Mouse (Mus musculus): ENCODE measurements around the gene Sh3gl2. TPM values are rescaled to one million over a fixed set of nuclear protein-coding genes. Genes with fewer than 3 reads are reported as not detected.
A peak's percentile ranks its signal among the peaks of the same experiment; 100 is the strongest.

Gene Sh3gl2
- polyA plus RNA-seq, 1 experiment from 2014 or later: 17.5 TPM

DNA sequence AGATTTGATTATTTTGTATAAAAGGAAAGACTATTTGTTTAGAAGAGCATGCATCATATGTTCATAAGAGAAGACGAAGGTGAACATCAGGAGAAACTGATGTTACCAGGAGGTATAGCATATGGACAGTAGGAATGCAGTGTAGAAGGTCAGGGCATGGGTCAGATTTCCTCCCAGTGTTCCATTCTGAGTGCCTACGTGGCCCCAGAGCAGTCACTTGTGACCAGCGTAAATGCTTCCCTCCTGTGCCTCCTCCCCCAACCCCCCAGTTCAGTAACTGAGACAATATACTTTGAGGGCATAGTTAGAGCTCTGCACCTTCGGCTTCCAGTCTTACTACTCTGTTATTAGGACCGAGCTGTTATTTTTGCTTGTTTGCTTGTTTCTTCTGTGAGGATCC, 17.8 kb downstream of the Sh3gl2 start:
- no peak overlapping the region for H3K4me3 ChIP-seq (ENCODE audit: low read depth, low read length)
- H3K27ac ChIP-seq (ENCODE audit: low read depth): no peak overlapping the region
- H3K9ac ChIP-seq (ENCODE audit: low read length): no peak overlapping the region
- no peak overlapping the region for H3K4me2 ChIP-seq (ENCODE audit: low read length)
- 74% methylated on average over 5 of the region's 5 CpGs for WGBS
- no peaks in the 10 kb centered on the region for H3K36me3 ChIP-seq (ENCODE audit: control insufficient read depth, insufficient read depth, low read length)
- H3K27me3 ChIP-seq (replicated peaks; ENCODE audit: control insufficient read depth, insufficient read depth, low read length): no peaks in the 10 kb centered on the region
- ATAC-seq (replicated peaks; ENCODE audit: low FRiP score, low TSS enrichment, low read depth): no peak
- peak; percentile 37 for DNase-seq (ENCODE audit: low spot score)
- H3K4me1 ChIP-seq (replicated peaks; ENCODE audit: control insufficient read depth, insufficient read depth, low read length): 0 out of 2 replicates have a peak, but pooled peaks cover 3% of the 10 kb centered on the region
- H3K9me3 ChIP-seq (ENCODE audit: control insufficient read depth, low read length): no peaks in the 10 kb centered on the region

DNA sequence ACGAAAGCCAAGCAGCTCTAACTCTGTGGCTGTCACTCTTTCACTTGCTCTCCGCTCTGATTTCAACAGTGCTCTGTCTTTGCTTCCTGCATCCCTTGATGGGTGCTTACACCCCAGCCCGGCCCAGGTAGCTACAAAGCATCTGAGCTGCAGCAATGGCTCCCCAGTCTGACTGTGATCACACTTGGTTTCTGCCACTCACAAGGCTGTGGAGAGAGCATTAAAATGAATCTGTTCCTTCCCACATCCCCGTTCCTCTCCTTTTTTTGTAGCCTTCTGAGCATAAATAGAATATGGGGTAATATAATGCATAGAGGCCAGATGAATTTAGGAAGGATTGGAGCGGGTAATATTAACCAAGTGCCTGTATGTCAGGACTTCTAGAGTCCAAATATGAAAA, 21.8 kb downstream of the Sh3gl2 start:
- ATAC-seq (replicated peaks; ENCODE audit: low FRiP score, low TSS enrichment, low read depth) (no peak), DNase-seq (ENCODE audit: low spot score) (peak; percentile 31)
- no peak overlapping the region for H3K4me3 ChIP-seq (ENCODE audit: low read depth, low read length)
- no peaks in the 10 kb centered on the region for H3K9me3 ChIP-seq (ENCODE audit: control insufficient read depth, low read length)
- no peaks in the 10 kb centered on the region for H3K36me3 ChIP-seq (ENCODE audit: control insufficient read depth, insufficient read depth, low read length)
- H3K27ac ChIP-seq (ENCODE audit: low read depth): no peak overlapping the region
- no peak overlapping the region for H3K4me2 ChIP-seq (ENCODE audit: low read length)
- no peaks in the 10 kb centered on the region for H3K27me3 ChIP-seq (replicated peaks; ENCODE audit: control insufficient read depth, insufficient read depth, low read length)
- H3K9ac ChIP-seq (ENCODE audit: low read length): no peak overlapping the region
- 0 out of 2 replicates have a peak, but pooled peaks cover 9% of the 10 kb centered on the region for H3K4me1 ChIP-seq (replicated peaks; ENCODE audit: control insufficient read depth, insufficient read depth, low read length)
- WGBS: 87% methylated on average over 5 of the region's 5 CpGs

DNA sequence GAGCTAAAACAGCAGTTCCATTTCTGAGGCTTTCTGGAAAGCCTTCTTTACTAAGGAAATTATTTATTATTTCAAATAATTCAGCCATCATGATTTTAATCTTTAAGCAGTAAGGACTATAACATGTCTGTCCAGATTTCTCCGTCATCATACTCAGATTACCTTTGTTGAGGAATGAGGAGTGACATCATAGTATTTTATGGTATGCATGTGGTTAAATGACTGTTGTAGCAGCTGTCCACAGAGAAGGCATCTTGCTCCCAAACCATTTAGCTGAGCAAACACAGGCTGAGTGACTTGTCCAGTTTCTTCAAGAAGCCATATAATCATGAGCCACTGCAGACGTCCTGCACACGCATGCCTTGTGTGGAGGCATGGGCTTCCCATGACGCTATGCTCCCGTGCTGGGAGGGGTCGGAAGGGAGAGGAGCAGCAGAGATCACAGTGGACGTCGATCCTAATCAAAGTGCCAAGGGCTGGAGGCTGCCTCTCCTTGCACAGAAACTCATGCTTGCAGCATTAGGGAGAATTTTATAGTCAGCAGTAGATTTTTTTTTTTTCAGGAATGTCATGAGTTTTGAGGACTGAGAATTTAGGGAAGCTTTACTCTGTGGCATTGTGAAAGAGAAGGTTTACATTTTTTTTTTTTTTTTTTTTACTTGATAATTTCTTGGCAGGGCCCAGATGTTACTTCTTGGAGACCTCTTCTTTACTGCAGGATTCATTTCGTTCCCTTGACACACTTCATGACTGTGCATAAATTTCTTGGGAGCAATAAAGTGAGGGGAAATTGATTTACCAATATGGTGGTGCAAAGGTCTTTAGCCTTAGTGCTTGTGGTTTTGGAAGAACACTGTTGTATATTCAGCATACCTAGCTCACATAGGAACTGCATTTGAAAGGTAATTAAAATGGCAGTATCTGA, 23.0 kb downstream of the Sh3gl2 start:
- Histone ChIP-seq H3K9me3 (ENCODE audit: control insufficient read depth, low read length) (no peaks in the 10 kb centered on the region), H3K27me3 (replicated peaks; ENCODE audit: control insufficient read depth, insufficient read depth, low read length) (no peaks in the 10 kb centered on the region), H3K36me3 (ENCODE audit: control insufficient read depth, insufficient read depth, low read length) (no peaks in the 10 kb centered on the region), H3K4me2 (ENCODE audit: low read length) (no peak overlapping the region), H3K9ac (ENCODE audit: low read length) (no peak overlapping the region), H3K27ac (ENCODE audit: low read depth) (no peak overlapping the region), H3K4me1 (replicated peaks; ENCODE audit: control insufficient read depth, insufficient read depth, low read length) (peaks cover 9% of the 10 kb centered on the region; the same call in 1 of the 2 replicates), H3K4me3 (ENCODE audit: low read depth, low read length) (no peak overlapping the region)
- DNase-seq (ENCODE audit: low spot score) (no peak), ATAC-seq (replicated peaks; ENCODE audit: low FRiP score, low TSS enrichment, low read depth) (no peak)
- WGBS: 62% methylated on average over 9 of the region's 9 CpGs

DNA sequence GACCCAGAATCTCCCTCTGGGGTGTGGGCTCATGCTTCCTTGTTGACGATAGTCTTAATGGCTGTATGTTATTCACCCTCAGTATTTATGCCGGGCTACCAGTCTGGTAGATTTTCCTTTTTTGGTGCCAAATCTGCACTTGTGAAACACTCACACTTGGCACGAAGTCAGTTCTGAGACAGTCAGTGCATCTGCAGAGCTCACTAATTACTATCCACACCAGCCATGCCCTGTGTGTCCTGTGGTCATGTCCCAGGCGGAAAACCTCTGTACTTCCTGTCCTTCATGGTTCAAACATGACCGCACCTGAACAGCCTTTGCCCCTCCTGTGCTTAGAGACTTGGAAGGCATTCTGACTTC, 23.6 kb downstream of the Sh3gl2 start:
- DNase-seq (ENCODE audit: low spot score): no peak
- H3K27me3 ChIP-seq (replicated peaks; ENCODE audit: control insufficient read depth, insufficient read depth, low read length): no peaks in the 10 kb centered on the region
- H3K4me2 ChIP-seq (ENCODE audit: low read length): no peak overlapping the region
- peaks cover 9% of the 10 kb centered on the region; the same call in 1 of the 2 replicates for H3K4me1 ChIP-seq (replicated peaks; ENCODE audit: control insufficient read depth, insufficient read depth, low read length)
- no peak overlapping the region for H3K27ac ChIP-seq (ENCODE audit: low read depth)
- H3K9ac ChIP-seq (ENCODE audit: low read length): no peak overlapping the region
- H3K4me3 ChIP-seq (ENCODE audit: low read depth, low read length): no peak overlapping the region
- H3K36me3 ChIP-seq (ENCODE audit: control insufficient read depth, insufficient read depth, low read length): no peaks in the 10 kb centered on the region
- H3K9me3 ChIP-seq (ENCODE audit: control insufficient read depth, low read length): no peaks in the 10 kb centered on the region
- no peak for ATAC-seq (replicated peaks; ENCODE audit: low FRiP score, low TSS enrichment, low read depth)
- 82% methylated on average over 5 of the region's 5 CpGs for WGBS

DNA sequence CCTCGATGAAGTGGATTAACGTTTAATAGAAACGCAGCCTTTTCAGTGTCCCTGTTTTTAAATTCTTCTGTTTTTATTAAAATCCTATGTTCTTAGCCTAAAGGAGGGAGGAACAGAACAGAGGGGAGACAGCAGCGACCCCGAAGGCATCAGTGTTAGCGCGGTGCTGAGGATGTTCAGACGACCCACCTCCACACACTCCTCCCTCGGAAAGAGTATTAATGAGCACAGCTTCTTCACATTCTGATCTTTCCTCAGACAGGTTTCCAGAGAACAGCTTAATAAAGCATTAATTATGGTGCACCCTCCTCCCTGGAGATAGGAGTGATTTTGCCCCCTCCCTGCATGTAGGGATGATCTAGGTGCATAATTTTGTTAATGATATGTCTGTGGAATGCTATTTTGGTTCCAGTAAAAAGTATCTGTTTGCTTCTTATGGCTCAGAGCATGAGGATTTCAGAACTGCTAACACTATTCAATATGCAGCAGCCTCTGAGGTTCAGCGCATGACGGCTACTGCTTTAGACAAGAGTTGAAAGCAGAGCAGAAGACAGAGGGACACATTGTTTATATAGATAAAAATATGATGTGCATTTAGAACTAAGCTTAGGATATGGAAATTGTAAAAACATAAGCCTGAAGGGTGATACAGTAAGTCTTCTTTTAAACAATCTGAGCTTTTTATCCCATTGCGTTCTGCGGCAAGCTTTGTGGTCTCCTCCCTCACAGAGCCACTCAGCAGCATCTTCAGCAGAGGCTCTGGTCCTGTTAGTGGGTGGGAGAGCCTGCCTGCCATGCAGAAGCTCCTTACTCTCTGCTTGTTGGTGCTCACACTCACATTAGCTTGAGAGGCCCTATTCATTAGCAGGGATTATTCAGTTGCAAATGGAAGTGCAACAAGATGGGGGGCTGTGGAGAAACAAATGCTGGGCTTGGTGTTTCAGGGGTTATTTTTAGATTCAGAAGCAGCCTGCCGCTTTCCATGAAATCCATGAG, 27.8 kb downstream of the Sh3gl2 start:
- H3K27ac ChIP-seq (ENCODE audit: low read depth): no peak overlapping the region
- DNase-seq (ENCODE audit: low spot score) (no peak), ATAC-seq (replicated peaks; ENCODE audit: low FRiP score, low TSS enrichment, low read depth) (no peak)
- WGBS: 57% methylated on average over 14 of the region's 14 CpGs
- no peaks in the 10 kb centered on the region for H3K27me3 ChIP-seq (replicated peaks; ENCODE audit: control insufficient read depth, insufficient read depth, low read length)
- peaks cover 7% of the 10 kb centered on the region; the same call in 1 of the 2 replicates for H3K4me1 ChIP-seq (replicated peaks; ENCODE audit: control insufficient read depth, insufficient read depth, low read length)
- no peak overlapping the region for H3K4me3 ChIP-seq (ENCODE audit: low read depth, low read length)
- no peak overlapping the region for H3K4me2 ChIP-seq (ENCODE audit: low read length)
- H3K9me3 ChIP-seq (ENCODE audit: control insufficient read depth, low read length): no peaks in the 10 kb centered on the region
- H3K36me3 ChIP-seq (ENCODE audit: control insufficient read depth, insufficient read depth, low read length): no peaks in the 10 kb centered on the region
- H3K9ac ChIP-seq (ENCODE audit: low read length): no peak overlapping the region

DNA sequence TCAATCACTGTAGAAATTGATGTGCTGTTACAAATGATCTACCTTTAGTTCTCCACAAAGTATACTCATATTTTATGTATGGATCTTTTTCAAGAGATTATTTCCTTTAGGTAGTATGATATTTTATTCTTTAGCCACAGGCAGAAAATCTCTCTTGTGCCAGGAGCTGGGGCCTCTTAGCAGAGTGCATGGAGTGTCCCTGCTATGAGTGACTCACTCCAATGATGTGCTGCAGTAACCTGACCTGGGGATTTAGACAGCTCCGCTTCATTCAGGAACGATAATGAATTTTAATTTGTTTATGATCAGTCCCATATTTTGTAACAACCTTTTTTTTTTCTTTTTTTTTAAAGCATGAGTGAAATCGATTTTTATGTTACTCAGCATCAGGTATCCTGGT, 36.7 kb downstream of the Sh3gl2 start:
- Histone ChIP-seq H3K27me3 (replicated peaks; ENCODE audit: control insufficient read depth, insufficient read depth, low read length) (no peaks in the 10 kb centered on the region), H3K9ac (ENCODE audit: low read length) (no peak overlapping the region), H3K27ac (ENCODE audit: low read depth) (no peak overlapping the region), H3K4me1 (replicated peaks; ENCODE audit: control insufficient read depth, insufficient read depth, low read length) (no peaks in the 10 kb centered on the region), H3K4me3 (ENCODE audit: low read depth, low read length) (no peak overlapping the region), H3K9me3 (ENCODE audit: control insufficient read depth, low read length) (no peaks in the 10 kb centered on the region), H3K36me3 (ENCODE audit: control insufficient read depth, insufficient read depth, low read length) (no peaks in the 10 kb centered on the region), H3K4me2 (ENCODE audit: low read length) (no peak overlapping the region)
- ATAC-seq (replicated peaks; ENCODE audit: low FRiP score, low TSS enrichment, low read depth) (no peak), DNase-seq (ENCODE audit: low spot score) (no peak)
- 88% methylated on average over 3 of the region's 3 CpGs for WGBS

DNA sequence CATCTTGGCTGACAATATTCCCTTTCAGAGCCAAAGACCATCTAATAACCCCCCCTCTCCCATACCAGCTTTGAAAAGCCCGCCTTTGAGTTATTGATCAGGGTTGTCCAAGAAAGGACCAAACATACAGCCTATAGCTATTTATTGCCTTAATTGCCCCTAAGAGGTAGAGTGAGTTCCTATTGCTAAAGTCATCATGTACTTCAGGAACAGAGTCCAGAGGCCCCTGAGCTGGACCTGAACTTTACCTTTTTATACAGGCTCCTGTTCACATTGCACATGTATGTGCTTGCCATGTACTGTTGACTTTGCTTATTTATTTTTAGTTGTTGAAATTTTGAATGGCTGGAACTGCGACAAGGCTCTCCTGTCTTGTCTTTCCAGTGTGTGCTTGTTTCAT, 37.6 kb downstream of the Sh3gl2 start:
- WGBS: 75% methylated on average over 2 of the region's 2 CpGs
- no peak for ATAC-seq (replicated peaks; ENCODE audit: low FRiP score, low TSS enrichment, low read depth)
- no peak for DNase-seq (ENCODE audit: low spot score)
- no peak overlapping the region for H3K4me2 ChIP-seq (ENCODE audit: low read length)
- no peaks in the 10 kb centered on the region for H3K27me3 ChIP-seq (replicated peaks; ENCODE audit: control insufficient read depth, insufficient read depth, low read length)
- H3K27ac ChIP-seq (ENCODE audit: low read depth): no peak overlapping the region
- H3K4me1 ChIP-seq (replicated peaks; ENCODE audit: control insufficient read depth, insufficient read depth, low read length): no peaks in the 10 kb centered on the region
- no peaks in the 10 kb centered on the region for H3K9me3 ChIP-seq (ENCODE audit: control insufficient read depth, low read length)
- no peak overlapping the region for H3K9ac ChIP-seq (ENCODE audit: low read length)
- H3K36me3 ChIP-seq (ENCODE audit: control insufficient read depth, insufficient read depth, low read length): no peaks in the 10 kb centered on the region
- no peak overlapping the region for H3K4me3 ChIP-seq (ENCODE audit: low read depth, low read length)

DNA sequence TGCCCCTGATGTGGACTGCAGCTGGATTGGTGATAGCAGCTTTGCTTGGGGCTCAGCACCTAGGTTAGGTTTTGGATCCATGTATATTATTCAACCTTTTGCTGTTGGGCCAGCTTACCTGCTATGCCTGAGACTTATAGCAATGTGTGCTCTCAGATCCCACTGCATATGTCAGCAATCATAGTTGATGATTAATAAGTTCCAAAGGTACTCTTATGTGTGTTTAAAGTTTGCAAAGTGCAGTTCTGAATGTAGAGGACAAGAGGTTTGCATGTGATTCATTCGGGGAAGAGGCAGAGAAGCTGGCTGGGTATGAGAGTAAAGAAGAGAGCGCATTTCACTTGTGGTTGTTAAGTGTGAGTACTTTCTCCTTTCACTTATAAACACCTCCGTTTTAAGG, 43.7 kb downstream of the Sh3gl2 start:
- H3K9me3 ChIP-seq (ENCODE audit: control insufficient read depth, low read length): no peaks in the 10 kb centered on the region
- no peaks in the 10 kb centered on the region for H3K4me1 ChIP-seq (replicated peaks; ENCODE audit: control insufficient read depth, insufficient read depth, low read length)
- WGBS: 58% methylated on average over 3 of the region's 3 CpGs
- no peak for ATAC-seq (replicated peaks; ENCODE audit: low FRiP score, low TSS enrichment, low read depth)
- H3K36me3 ChIP-seq (ENCODE audit: control insufficient read depth, insufficient read depth, low read length): no peaks in the 10 kb centered on the region
- H3K27me3 ChIP-seq (replicated peaks; ENCODE audit: control insufficient read depth, insufficient read depth, low read length): no peaks in the 10 kb centered on the region
- no peak overlapping the region for H3K4me2 ChIP-seq (ENCODE audit: low read length)
- H3K27ac ChIP-seq (ENCODE audit: low read depth): no peak overlapping the region
- DNase-seq (ENCODE audit: low spot score): no peak
- H3K4me3 ChIP-seq (ENCODE audit: low read depth, low read length): no peak overlapping the region
- H3K9ac ChIP-seq (ENCODE audit: low read length): no peak overlapping the region

Measured in intestine, embryonic 14.5 days (tissue).